Mouse (Mus musculus) megakaryocyte-erythroid progenitor cell, adult 5-6 weeks (primary cell): ENCODE data around the gene F5. TPM values are rescaled to one million over a fixed set of nuclear protein-coding genes. Genes with fewer than 3 reads are reported as not detected.
"Not testable (repeated sequence)": the region's sequence is repeated elsewhere in the genome, so short reads cannot be mapped to it uniquely, and the experiment has no call there.

ENCODE experiments used
- ATAC-seq: replicated peaks from 2 replicates; pipeline ENCODE4 v1.8.0; 2016; ENCODE audit warnings: mild to moderate bottlenecking, inconsistent platforms; ENCODE audit not compliant: severe bottlenecking, poor library complexity, low FRiP score, low TSS enrichment
- total RNA-seq, 2 experiments: library from RNA; stranded (forward) in 1 of 2; stranded (reverse) in 1 of 2; fragments of 200-1000, 215-1000 nt in 1 of 2; fragments of >200 nt in 1 of 2; fragmentation: Nextera tagmentation in 1 of 2; gene quantifications; 2 replicates each; pipeline ENCODE4 v1.2.3; 2014 to 2017

The F5 gene
- total RNA-seq, 2 experiments from 2014 or later, result 0.42 TPM; not detected in 1

DNA sequence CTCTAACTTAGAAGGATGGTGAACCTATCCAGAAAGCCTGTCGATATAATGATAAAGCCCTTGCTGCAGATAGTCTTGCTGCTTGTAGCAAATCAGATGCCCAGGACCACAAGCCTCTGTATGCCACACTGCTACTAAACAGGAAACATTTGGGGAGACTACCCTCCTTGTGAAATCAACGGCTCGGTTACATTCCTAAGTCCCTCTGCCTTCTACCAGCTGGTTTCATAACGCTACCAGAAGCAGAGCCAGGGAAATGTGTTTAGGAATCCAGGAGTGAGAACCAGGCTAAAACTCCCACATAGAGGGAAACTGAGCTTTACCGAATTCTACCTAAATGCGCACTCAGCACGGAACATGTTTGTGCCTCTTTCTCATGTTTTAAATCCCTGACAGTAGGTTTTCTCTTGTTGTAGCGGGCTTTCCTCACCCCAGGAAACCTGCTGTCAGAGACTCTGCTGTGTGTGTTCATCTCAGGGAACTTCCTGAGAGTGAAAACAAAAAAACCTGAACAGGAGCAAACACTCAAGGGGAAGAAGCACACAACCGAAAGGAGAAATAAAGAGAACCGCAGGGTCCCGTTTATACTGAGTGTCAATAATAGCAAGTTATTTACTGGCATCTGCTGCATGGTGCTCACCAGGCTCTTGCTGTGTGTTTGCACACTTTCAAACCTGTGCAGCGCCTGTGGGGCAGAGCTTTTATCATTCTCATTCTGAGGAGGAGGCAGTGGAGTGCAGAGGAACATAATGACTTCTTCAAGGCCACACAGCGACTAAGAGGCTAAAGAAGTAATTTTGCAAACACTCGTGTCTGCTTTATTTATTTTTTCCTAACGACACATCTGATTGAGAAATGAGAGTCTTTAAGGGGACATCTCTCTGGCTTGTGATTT lies 66.4 kb downstream of the F5 start:
- ATAC-seq, result peak; percentile 57; the same call in 1 of the 2 replicates

DNA sequence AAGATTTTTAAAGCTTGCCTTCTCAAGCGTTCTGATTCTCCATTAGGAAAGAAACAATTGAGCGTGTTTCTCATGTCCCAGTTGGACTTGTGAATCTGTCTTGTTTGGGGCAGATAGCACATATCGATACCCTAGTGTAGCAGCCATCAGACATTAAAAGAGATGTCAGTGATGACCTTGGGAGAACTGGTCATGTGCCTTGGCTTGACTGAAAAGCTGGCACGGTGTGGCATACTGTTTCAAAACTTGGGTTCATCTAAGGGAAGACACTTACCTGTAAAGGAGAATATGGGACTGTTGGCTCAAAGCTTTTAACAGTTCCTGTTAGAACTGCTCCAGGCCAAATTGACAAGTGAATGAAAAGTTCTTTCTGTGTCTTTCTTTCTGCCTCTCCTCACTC lies 68.6 kb downstream of the F5 start:
- ATAC-seq, result no peak

DNA sequence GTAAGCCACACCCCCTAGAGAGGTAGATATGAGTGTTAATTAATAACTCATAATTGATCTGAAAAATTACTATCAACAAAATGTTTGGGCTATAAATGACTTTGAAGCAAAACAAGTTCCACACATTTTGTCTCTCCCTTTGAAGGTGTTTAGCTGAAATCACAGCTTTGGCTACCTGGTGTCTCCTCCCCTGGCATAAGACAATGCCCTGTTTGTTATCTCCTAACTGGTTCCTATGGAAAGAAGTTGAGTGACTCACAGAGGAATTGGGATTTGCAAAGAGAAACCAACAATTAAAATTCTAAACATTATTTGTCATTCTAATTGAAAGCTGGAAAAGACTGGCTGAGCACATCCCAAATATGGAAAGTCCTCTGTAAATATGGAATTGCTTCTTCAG lies 71.5 kb downstream of the F5 start:
- no peak for ATAC-seq

DNA sequence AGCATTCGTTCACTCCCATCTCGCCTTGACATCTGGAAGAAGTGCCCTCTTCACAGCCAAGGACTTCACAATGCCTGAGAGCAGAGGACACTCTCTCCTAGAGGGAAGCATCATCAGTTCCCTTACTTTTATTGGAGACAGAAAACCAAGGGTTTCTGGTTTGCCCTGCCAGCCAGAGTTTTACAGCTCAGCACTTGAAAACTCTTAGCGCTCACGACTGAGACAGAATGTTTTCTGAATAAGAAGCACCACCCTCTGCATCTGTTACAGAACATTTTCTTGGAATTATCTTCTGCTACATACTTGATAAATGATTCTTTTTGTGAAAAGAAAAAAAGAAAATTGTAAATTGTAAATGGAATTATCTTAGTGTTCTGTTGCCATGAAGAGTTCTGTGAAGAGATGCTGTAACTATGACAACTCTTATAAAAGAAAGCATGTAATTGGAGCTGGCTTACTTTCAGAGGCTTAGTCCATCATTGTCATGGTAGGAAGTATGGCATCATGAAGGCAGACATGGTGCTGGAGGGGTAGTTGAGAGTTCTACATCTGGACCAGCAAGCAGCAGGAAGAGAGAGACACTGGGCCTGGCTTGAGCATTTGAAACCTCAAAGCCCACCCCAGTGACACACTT lies 80.4 kb downstream of the F5 start:
- not testable (repeated sequence) for ATAC-seq

GRCm38 (mm10) chr1:164233447-164233846 lies 81.8 kb downstream of the F5 start:
- ATAC-seq, result no peak

DNA sequence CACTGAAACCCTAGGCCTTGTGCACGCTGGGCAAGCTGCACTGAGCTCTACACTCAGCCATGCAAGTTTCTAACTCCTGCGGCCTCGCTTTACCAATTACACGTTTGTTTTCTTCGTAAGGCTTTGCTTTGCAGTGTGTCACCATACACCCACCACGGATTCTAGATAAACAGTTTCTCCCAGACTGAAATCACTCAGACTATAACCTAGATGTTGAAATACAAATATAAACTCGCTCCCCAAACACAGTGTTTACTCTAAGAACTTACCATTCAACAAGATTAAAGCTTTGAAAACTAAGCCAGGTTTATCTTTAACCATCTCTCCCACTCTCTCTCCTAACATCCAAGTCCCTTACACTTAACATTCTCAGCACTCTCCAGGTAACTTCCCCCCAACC lies 83.4 kb downstream of the F5 start:
- no peak for ATAC-seq

DNA sequence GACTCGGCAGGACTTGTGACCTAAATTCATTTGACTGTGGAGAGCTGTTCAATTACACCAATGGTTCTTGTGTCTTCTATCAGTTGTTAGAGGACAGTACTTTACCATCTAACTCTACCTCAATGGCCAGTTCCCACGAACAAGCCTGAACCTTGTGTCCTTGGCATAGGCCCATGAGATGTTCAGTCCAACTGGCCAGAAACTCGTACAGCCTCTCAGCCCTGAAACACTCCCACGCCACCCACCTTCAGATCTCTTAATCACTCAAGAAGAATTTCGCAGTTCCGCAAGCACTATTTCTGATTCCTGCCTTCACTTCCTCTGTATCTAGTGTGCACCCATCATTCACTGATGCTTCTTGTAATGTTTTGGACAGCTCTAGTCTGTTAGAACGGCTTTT lies 84.4 kb downstream of the F5 start:
- no peak for ATAC-seq

GRCm38 (mm10) chr1:164241494-164241893 lies 89.9 kb downstream of the F5 start:
- no peak for ATAC-seq

DNA sequence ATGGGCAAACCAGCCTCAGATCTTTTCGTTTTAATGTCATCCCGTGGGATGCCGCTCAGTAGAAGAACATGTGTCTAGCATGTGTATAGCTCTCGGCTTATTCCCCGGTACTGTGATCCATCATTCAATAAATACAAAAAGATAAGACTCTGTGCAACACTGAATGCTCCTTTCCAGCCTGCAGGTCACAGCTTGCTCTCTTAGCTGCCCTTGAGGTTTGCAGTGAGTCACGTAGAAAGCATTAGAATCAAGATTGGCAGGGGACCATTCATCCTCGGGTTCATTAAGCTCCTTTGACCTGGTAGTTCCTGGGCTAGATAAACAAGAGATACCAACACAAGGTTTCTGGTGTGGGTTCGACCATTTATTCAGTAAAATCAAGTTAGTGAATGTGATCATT lies 91.2 kb downstream of the F5 start:
- ATAC-seq, result no peak

- ATAC-seq, result no peak
These were observed 95.8 kb downstream of the F5 start for GRCm38 (mm10) chr1:164247442-164247841.

- ATAC-seq, result 0 out of 2 replicates have a peak, but pooled peaks have one; percentile 2
These were observed 96.3 kb downstream of the F5 start for GRCm38 (mm10) chr1:164247971-164248370.

DNA sequence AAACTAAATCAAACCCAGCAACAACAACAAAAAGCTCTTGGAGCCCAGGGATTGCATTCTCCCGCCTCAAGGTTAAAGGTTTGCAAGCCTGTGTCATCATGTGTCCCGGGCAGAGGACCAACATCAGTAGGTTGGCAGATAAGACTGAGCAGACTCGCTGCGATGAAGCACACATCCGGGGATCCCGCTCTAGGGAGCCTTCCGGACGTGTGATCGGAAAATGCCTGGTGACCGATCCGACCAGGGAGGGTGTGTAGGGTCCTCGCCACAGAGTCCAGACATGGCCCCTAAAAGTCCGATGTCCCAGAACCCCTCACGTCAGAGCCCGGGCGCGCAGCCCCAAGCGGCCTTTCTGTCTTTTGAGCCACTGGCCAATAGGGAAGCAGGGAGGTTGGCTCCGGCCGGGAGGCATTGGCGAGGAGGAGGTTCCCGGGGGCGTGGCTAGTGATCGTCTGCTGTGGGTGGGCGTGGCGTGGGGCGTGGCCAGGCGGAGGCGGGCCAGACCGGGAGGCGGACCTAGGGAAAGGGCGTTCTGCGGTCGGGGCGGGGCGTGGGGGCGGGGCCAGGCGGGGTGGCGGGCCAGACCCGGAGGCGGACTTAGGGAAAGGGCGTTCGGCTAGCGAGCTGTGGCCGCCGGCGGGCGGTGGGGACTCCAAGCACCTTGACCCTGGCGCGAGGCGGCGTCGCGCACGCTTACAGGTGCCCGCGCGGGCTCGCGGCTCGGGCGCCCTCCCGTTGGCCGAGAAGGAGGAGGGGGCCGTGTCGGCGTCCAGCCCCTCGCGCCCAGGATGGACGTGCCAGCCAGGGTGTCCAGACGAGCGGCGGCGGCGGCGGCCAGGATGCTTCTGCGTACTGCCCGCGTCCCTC lies 97.1 kb downstream of the F5 start, which contains the start of gene Slc19a2:
Slc19a2 (plus strand) TSS at position 582 of the 867 bp plus-strand sequence.
- peak; percentile 91 for ATAC-seq

DNA sequence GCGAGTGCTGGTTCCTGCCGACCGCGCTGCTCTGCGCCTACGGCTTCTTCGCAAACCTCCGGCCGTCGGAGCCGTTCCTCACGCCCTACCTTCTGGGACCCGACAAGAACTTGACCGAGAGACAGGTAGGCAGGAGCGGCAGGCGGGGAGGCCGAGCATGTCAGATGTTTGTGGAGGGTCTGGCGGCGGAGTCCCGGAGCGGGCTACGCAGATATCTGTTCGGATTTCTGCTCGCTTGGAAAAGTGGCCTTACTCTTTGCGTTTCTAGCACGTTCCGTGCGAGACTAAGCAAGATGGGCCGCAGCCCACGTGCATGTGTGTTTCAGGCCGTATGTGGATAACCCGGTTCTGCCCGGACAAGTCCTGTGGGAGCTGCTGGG lies 97.7 kb downstream of the F5 start:
- ATAC-seq, result peak; percentile 24

DNA sequence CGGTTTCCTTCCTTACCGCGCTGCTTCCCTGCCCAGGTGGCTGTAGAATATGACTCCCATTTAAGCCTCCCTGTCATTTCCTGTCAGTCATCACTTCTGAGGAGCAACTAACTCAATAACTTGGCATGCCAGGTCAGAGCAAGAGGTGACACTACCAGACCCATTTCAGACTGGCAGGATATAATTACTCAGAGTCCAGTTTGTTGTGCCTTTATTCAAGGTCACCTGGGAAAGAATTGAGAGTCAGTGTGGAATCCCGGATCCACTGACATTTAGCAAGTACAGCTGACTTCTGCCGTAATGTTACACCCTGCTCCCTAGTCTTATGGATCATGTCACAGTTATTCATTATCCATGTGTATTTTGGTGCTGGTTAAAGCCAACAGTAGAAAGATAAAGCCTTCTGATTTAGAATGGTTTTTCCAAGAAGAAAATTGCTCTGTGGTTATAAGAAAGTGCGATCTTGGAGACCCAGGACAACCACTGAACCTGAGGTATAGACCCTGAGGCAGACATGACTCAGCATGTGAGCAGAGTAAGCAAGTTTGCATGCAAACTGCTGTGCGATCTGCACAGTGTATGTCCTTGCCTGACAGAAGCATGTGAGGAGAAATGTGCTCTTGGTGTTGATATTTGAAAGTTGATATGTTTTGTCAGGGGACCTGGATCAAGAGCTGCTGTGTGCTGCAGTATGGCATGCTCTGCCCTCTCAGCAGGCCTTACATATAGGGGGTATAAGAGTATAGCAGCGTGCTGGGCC lies 98.9 kb downstream of the F5 start:
- ATAC-seq, result peak; percentile 35; the same call in 1 of the 2 replicates

DNA sequence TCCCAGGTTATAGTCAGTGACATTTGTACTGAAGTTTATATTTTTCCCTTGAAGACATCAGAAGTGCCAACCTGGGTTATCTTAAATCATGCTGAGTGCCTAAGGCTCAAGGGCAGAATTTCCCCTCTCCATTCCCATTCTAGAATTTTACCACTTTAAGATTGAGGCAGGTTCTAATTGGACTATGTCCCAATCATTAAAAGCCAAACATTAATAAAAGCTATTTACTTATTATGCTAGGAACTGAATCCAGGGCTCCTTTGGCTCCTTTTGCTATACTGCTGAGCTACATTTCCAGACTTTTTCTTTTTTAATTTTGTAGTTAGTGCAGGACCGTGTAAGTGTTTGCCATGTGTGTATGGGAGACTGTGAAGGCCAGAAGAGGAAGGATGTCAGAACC lies 99.8 kb downstream of the F5 start:
- no peak for ATAC-seq

- ATAC-seq, result no peak
These were observed 100.9 kb downstream of the F5 start for GRCm38 (mm10) chr1:164252551-164252950.

DNA sequence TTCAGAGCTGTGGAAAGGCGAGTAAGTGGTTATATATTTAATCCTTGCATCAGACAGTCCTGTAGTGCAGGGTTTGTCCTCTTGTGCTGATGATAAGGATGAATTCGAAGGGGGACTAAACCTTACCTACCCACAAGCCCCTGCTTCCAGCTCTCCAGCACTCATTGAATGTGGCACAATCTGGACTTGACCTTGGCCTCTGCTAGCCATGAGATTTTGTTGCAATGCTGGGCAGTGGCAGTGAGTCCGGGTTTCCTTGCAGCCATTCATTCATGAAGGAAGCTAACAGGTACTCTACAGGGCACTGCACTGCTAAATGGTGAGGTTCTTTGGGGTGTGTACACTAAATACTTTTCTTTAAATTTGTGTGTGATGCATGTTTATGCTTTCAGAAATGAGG lies 103.2 kb downstream of the F5 start:
- ATAC-seq, result peak; percentile 16; the same call in 1 of the 2 replicates

DNA sequence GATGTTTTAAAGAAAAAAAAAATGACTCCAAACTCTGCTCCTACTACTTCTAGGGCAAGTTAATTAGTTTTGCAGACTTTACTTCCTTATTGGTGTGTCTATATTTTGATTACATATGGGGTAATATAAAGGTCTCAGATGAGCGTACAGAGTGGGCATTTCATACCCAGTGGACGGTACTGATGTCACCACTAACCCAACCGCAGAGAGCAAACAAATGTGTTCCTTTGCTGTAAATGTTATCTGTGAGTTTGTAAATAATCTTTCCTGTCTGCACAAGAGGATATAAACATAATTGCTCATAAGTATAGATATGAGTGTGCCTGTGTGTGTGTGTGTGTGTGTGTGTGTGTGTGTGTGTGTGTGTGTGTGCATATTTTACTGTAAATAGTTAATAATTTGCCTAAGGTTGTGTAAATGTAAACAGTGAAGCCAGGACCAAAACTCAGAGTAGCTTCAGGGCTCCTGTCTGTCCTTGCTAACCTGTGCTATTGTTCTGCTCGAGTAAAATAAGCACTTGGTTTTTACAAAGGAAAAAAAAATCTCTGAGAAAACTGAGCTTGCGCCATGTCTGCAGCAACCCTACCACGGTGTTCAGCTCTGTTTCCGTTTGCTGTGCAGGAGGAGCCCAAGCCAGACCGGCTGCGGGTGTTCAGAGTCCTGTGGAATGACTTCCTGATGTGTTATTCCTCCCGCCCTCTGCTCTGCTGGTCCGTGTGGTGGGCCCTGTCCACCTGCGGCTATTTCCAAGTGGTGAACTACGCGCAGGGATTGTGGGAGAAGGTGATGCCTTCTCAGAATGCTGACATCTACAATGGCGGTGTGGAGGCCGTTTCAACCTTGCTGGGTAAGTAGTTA lies 108.8 kb downstream of the F5 start:
- no peak for ATAC-seq
